8 mouse cellular contexts compared by ENCODE assay signal in genomic region chr7:49397441-49398003, GRCm38 (mm10).
DNase-seq lines count a peak whose midpoint lies in the region; ATAC-seq and TF ChIP-seq lines count a peak whose summit lies in the region.

No protein-coding gene starts in this region.

- H3K4me2 ChIP-seq in hindbrain, embryonic 12.5 days (replicated peaks), result no peak overlapping the region

- no peak overlapping the region for H3K9ac ChIP-seq in hindbrain, embryonic 12.5 days

- no peaks in the 10 kb centered on the region for H3K27me3 ChIP-seq in hindbrain, embryonic 12.5 days

- 50% methylated on average over 17 of the region's 17 CpGs for WGBS in olfactory bulb, adult 2 months
- WGBS in hindbrain, embryonic 12.5 days, result 66% methylated on average over 17 of the region's 17 CpGs

- H3K9me3 ChIP-seq in hindbrain, embryonic 12.5 days (replicated peaks), result no peaks in the 10 kb centered on the region

- ATAC-seq in cerebellum, adult (ENCODE audit: insufficient number of reproducible peaks, low FRiP score, low TSS enrichment), result peak; percentile 36; the same call in 1 of the 2 replicates
- ATAC-seq in hindbrain, embryonic 12.5 days (ENCODE audit: low FRiP score), result no peak

- no peak for TF ChIP-seq CTCF in olfactory bulb, adult 2 months (IDR thresholded peaks at IDR 0.05; ENCODE audit: insufficient read depth, low read depth, low read length)

- TF ChIP-seq POLR2A in olfactory bulb, adult 2 months (IDR thresholded peaks at IDR 0.05; ENCODE audit: insufficient read depth, low read depth, low read length), result no peak

- no peak for DNase-seq in cerebellum, adult 11-12 months
- DNase-seq in ovary, postnatal 36 days (ENCODE audit: low spot score), result peak; percentile 38
- DNase-seq in ovary, postnatal 14 days (ENCODE audit: low spot score), result no peak
- peak; percentile 45 to 56 for DNase-seq in kidney, postnatal 36 days
- no peak for DNase-seq in c-Kit-positive CD71-positive TER-119-positive erythroid progenitor cells, embryonic 14.5 days (ENCODE audit: low spot score)

- H3K4me1 ChIP-seq in olfactory bulb, adult 2 months (ENCODE audit: control insufficient read depth, insufficient read depth, low read length), result peaks cover 38% of the 10 kb centered on the region
- peaks cover 32% of the 10 kb centered on the region for H3K4me1 ChIP-seq in hindbrain, embryonic 12.5 days

- no peaks in the 10 kb centered on the region for H3K36me3 ChIP-seq in hindbrain, embryonic 12.5 days

- H3K4me3 ChIP-seq in olfactory bulb, adult 2 months (ENCODE audit: insufficient read depth, low read depth, low read length), result no peak overlapping the region
- H3K4me3 ChIP-seq in hindbrain, embryonic 12.5 days, result no peak overlapping the region

- H3K27ac ChIP-seq in olfactory bulb, adult 2 months (ENCODE audit: insufficient read depth, low read depth, low read length), result 0 out of 2 replicates have a peak overlapping the region, but pooled peaks have one; percentile 3
- no peak overlapping the region for H3K27ac ChIP-seq in hindbrain, embryonic 12.5 days

Comparison
In these comparisons a context has a peak if more than half of its experiments do, and no peak if none do; other contexts are left out.
1. DNase-seq: peak in ovary, postnatal 36 days (single experiment) and kidney, postnatal 36 days (2 of 2); none in cerebellum, adult 11-12 months (single experiment), ovary, postnatal 14 days (single experiment) and c-Kit-positive CD71-positive TER-119-positive erythroid progenitor cells, embryonic 14.5 days (single experiment).